Mouse (Mus musculus) hematopoietic stem cell, adult 5-6 weeks (primary cell): ENCODE results near the gene Chd2. TPM values are rescaled to one million over a fixed set of nuclear protein-coding genes. Genes with fewer than 3 reads are reported as not detected.
A peak's percentile ranks its signal among the peaks of the same experiment; 100 is the strongest.

ENCODE experiments used
- ATAC-seq, 2 experiments: fragments of 125-278 bp in 1 of 2; replicated peaks in 1 of 2; 2 replicates each; pipeline ENCODE4 v1.8.0; 2016 to 2017; ENCODE audit warnings: inconsistent platforms in 2 of 2, mild to moderate bottlenecking in 2 of 2, moderate number of reproducible peaks in 2 of 2, low read depth in 1 of 2, moderate TSS enrichment in 1 of 2; ENCODE audit not compliant: low FRiP score in 2 of 2, poor library complexity in 2 of 2, severe bottlenecking in 2 of 2, insufficient read depth in 1 of 2, low TSS enrichment in 1 of 2
- total RNA-seq: library from RNA; stranded (forward); fragments of 172-1452, 232-1000 nt; gene quantifications from 2 replicates; pipeline ENCODE4 v1.2.3, GENCODE M21; 2017

Chd2 gene
- total RNA-seq, 1 experiment from 2014 or later: 193 TPM

DNA sequence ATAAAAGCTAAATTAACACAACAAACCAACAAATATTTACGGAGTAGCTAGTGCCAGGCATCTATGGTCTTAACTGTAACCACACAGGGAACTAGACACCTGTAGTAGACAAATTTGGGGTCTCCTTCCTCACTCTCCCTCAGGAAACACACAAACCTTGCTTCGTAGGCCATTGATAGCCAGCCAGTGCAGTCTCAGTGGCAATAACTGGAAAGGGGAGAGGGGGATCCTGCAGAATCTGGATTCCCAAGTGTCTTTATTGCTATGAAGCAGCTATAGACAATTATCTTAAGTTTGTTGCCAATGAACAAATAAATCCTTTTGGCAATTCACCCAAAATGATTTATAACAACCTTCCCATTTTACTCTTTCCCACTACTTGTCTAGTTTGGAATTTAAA lies 6.4 kb upstream of the Chd2 start:
- ATAC-seq: no peak

DNA sequence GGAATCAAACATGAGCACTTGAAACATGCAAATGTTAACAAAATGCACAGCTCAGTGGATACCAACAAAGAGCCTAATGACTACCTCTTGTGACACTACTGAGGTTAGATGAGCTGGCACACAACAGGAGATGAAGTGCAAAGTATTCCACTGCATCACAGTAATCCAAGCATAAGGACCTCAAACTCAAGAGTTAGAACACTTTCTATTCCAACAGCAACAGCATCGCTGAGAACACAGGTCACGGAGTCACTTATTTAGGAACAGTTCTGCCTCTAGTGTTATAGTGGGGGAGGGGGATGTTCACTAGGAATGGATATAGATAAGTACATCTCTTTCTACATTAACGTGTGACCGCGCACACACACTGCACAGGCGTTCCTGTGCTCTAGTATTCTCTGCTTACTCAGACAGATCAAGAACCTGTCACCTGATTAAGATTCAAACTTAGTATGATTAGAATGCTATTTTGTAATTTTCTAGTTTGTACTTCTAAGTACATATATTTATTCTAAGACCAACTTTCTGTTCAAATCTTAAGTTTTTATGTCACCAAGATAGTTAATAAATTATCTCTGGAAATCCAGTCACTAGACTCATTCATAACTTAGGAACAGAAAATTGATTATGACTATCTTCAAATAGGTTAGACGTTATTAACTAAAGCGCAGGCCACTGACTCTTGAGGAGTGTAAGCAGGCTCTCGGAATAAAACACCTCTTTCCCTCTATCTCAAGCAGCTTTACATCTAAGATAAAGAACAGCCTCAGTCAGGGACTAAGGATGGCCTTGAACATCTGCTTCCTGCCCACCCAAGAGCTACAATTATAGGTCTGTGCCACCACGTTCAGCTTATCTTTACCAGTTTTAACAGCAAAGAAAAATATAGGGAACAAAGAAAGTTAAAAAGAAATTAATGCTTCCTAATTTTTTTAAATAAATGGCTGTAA lies 5.2 kb upstream of the Chd2 start:
- ATAC-seq: peak; percentile 41 to 49; a peak in 2 of 4 replicates

- no peak for ATAC-seq
These were observed 3.4 kb upstream of the Chd2 start for GRCm38 (mm10) chr7:73545004-73545403.

- ATAC-seq: no peak
These were observed 662 bp upstream of the Chd2 start for GRCm38 (mm10) chr7:73542131-73542853.

DNA sequence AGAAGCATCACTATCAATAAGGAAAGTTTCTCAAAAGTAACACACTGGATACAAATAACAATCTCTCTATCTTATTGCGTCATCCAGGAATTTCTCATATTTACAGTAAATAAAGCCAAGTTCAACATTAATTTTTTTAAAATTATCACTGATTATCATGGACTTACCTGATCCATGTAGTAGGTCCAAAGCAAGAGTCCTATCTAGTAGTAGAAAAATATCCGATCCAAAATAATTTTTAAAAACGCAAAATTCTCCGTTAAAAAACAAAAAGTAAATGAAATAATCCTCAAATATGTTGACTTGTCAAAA lies 595 bp downstream of the Chd2 start:
- no peak for ATAC-seq

GRCm38 (mm10) chr7:73540202-73541078 lies 1.2 kb downstream of the Chd2 start:
- no peak for ATAC-seq

- no peak for ATAC-seq
These were observed 2.4 kb downstream of the Chd2 start for GRCm38 (mm10) chr7:73539116-73539682.

DNA sequence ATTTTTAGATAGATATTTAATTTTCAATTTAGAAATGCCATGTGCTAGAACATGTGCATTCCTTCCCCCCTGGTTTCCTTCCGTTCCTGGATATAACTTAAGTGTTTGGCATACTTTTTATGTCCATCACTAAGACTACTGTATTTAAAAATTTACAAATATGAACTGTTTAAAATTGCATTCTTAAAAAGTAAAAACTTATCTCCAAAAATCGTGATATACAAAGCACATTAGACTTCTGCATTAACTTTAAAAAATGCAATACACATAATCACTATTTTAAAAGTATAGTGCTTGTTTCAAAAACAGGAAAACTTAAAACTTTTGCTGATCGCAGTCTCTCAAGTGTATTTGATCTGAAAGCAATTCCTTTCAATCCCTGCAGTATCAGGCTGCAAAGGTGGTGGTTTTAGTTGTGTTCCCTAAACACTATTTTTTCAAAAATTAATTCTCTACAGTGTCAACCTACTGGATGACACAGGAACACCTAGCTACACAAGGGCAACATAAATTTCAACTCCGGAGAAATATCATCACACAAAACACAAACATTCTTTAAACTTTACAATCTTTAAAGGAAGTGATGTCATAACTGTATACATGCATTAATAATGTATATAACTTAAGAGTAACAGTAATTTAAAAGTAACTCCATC lies 3.1 kb downstream of the Chd2 start:
- ATAC-seq: no peak

DNA sequence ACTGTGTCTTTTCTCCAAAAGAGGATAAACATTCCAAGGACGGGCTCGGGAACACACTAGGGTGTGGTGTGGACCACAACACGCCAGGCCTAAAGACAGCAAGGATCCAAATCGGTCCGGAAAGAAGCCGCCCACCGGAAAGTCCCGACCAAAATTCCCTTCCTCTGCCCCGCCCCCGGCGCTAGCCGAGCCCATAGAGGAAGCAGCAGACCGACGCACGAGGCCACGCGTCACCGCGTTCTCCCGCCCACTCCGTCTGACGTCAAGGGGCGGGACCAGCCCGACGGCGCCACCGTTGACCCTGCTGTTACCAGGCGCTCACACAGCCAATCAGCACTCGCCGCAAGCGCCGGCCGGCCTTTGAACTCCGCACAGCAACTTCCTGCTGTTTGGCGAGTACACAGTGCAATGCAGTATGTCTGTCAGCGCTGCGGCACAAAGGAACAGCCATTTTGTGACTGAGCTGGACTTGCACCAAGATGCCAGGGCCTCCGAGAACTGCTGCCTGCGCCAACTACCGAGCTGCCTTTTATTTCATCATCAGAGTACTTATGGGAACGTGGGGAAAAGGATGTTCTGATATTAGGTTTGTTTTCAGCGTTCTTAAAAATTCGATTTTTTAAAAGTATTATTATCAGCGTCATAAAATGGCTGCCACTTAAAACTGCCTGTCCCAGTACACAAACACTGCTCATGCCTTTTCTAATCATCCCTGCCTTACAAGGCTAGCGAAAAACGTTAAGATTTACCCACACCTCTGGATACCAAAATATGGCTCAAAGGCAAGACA lies 3.8 kb downstream of the Chd2 start:
- peak; percentile 87 to 91 for ATAC-seq

DNA sequence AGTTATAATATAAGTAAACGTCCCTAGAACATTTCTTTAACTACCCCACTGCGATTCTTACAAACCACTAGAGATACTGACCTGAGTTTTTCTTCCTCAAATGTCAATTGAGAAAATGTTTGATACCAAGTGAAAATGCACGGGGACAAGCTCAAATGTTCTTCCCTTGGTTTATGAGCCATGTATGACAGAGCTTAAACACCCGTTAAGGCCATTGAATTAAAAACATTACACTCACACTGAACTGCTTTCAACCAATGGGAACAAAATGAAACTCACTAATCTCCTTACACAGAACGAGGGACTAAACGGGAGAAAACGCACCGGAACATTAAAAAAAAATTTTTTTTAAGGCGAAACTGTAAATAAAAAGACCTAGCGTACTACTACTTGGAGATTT lies 4.4 kb downstream of the Chd2 start:
- peak in 1 of 2 experiments; percentile 0; a peak in 1 of 4 replicates for ATAC-seq

GRCm38 (mm10) chr7:73536579-73536978 lies 5.1 kb downstream of the Chd2 start:
- ATAC-seq: no peak

- no peak for ATAC-seq
These were observed 5.8 kb downstream of the Chd2 start for GRCm38 (mm10) chr7:73535861-73536200.

DNA sequence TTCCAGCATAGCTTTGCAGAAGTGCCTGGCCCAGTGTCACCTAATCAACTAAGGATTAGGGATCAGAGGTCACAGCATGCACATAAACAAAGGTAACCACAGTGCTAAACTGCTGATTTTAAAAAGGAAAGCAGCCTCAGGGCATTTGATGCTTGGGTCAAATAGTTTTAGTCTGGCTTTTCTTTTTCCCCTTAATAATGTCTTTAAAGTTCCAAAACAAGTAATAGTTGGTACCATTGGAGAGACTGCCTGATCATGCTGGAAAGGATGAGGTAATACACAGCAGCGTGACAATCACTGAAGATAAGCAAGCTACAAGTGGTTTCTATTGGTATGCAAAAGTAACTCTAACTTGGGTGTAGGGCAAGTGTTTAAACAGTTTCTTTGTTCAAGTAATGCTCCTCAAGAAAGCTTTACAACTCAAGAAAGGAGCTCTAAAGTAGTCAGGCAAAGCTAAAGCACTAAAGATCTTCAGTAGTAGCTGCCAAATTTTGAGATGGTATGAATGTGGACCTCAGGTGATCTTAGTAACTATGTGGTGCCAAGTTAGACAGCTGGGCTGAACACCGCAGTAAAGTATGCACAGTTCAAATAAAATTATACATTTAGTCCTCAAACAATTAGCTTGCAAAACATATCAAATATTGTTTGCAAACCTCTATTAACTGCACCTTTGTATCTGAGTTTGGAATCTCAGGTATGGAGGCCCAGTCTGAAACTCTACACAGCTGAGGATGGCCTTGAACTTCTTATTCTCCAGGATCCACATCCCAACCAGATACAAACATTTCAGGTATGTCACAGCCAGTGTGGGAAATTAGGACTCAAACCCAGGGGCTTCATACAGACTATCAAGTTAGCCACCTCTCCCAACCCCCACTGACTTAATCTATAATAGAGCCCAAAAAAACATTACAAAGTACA lies 6.4 kb downstream of the Chd2 start:
- ATAC-seq: no peak

DNA sequence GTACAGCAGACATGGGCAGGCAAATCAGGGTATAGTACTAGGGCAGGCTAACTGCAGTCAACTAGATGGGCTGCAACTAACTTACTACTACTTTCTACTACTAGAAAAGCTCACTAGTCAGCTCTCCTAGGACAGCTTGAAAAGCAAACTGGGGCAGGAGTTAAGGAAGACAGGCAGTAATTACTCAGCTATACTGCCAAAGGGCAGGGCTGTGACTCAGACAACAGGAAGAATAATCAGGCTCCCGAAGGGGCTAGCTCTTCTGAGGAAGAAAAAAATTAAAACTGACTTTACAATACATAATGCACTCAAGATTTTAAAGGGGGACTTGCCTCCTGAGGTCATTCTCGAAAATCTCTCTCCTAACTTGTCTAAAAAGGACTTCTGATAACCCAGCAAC lies 8.2 kb downstream of the Chd2 start:
- no peak for ATAC-seq

- ATAC-seq: no peak
These were observed 8.7 kb downstream of the Chd2 start for GRCm38 (mm10) chr7:73532916-73533315.
